Mouse (Mus musculus) stomach, embryonic 14.5 days (tissue): ENCODE measurements at regions not wholly inside any gene's neighbourhood (a gene's known extent, or its start where the extent isn't known, plus 50 kb on each side); places are given as distances from the start of the nearest gene placed in this dataset.
"Not testable (repeated sequence)": the region's sequence is repeated elsewhere in the genome, so short reads cannot be mapped to it uniquely, and the experiment has no call there.

Experiments
- ATAC-seq: fragments of 200-750 bp; cut with Nextera tagmentation; 2 replicates; pipeline ENCODE4 v1.8.0; 2017; ENCODE audit warnings: low read depth, moderate TSS enrichment; ENCODE audit not compliant: insufficient number of reproducible peaks, insufficient read depth, low FRiP score
- H3K27ac ChIP-seq: fragments of 300-500 bp; sonication (generic); 2 replicates; pipeline ENCODE4 v1.5.1; 2014; ENCODE audit warnings: mild to moderate bottlenecking, low read length, moderate library complexity, mixed read lengths
- H3K27me3 ChIP-seq: fragments of 300-500 bp; sonication (generic); 2 replicates; pipeline ENCODE4 v1.6.1; 2014; ENCODE audit warnings: low read length, control low read depth, mixed read lengths; ENCODE audit not compliant: control insufficient read depth, insufficient read depth
- H3K36me3 ChIP-seq: fragments of 300-500 bp; sonication (generic); 2 replicates; pipeline ENCODE4 v1.6.1; 2014; ENCODE audit warnings: mild to moderate bottlenecking, control low read depth, low read length, moderate library complexity, mixed read lengths; ENCODE audit not compliant: control insufficient read depth, insufficient read depth
- H3K4me1 ChIP-seq: fragments of 300-500 bp; sonication (generic); 2 replicates; pipeline ENCODE4 v1.6.1; 2014; ENCODE audit warnings: low read length, control low read depth, mixed read lengths; ENCODE audit not compliant: control insufficient read depth, insufficient read depth
- H3K4me2 ChIP-seq: fragments of 300-500 bp; sonication (generic); replicated peaks from 2 replicates; pipeline ENCODE4 v1.6.1; 2014; ENCODE audit warnings: low read depth, low read length, control low read depth
- H3K4me3 ChIP-seq: fragments of 300-500 bp; sonication (generic); 2 replicates; pipeline ENCODE4 v1.5.1; 2014; ENCODE audit warnings: low read depth, low read length, control low read depth
- H3K9ac ChIP-seq: fragments of 300-500 bp; sonication (generic); replicated peaks from 2 replicates; pipeline ENCODE4 v1.6.1; 2014; ENCODE audit warnings: low read depth, mild to moderate bottlenecking, control low read depth, low read length, moderate library complexity, mixed read lengths
- H3K9me3 ChIP-seq: fragments of 300-500 bp; sonication (generic); 2 replicates; pipeline ENCODE4 v1.6.1; 2016; ENCODE audit warnings: low read depth, low read length, control low read depth; ENCODE audit not compliant: control insufficient read depth
- WGBS: fragments of 180-500 bp; shearing (Covaris S2); extraction: QIAGEN DNeasy Blood & Tissue Kit; methylation state at CpG from one replicate; pipeline ENCODE4 v1.1.7; 2014; 5-methylcytosine and 5-hydroxymethylcytosine counted together

GRCm38 (mm10) chr6:146019699-146020098, 88.3 kb downstream of the Sspn start:
- 69% methylated on average over 1 of the region's 1 CpGs for WGBS
- peak; percentile 37; the same call in 1 of the 2 replicates for ATAC-seq
- not testable (repeated sequence) for H3K4me1 ChIP-seq, H3K9me3 ChIP-seq, H3K9ac ChIP-seq, H3K27ac ChIP-seq, H3K27me3 ChIP-seq, H3K4me2 ChIP-seq, H3K36me3 ChIP-seq, H3K4me3 ChIP-seq
